Mouse (Mus musculus) myocyte (in vitro differentiated cells): ENCODE measurements around the gene Zbtb40. TPM values are rescaled to one million over a fixed set of nuclear protein-coding genes. Genes with fewer than 3 reads are reported as not detected.

Experiments used
- H3K27me3 ChIP-seq: one replicate; pipeline ENCODE4 v1.6.1; 2011; ENCODE audit not compliant: control insufficient read depth, insufficient read depth, insufficient read length
- H3K36me3 ChIP-seq: one replicate; pipeline ENCODE4 v1.6.1; 2011; ENCODE audit not compliant: control insufficient read depth, insufficient read depth
- H3K4me2 ChIP-seq: one replicate; pipeline ENCODE4 v1.6.1; 2011; ENCODE audit warnings: low read depth, control low read depth
- H3K4me3 ChIP-seq: one replicate; pipeline ENCODE4 v1.5.1; 2011; ENCODE audit warnings: mild to moderate bottlenecking, control low read depth, moderate library complexity
- H3K79me2 ChIP-seq: one replicate; pipeline ENCODE4 v1.6.1; 2011; ENCODE audit not compliant: control insufficient read depth, insufficient read depth
- H3ac ChIP-seq: one replicate; pipeline ENCODE4 v1.6.1; 2011; ENCODE audit not compliant: control insufficient read depth, insufficient read length
- CEBPB ChIP-seq: IDR thresholded peaks from 2 replicates; pipeline ENCODE4 v1.6.1; 2011; ENCODE audit warnings: mild to moderate bottlenecking, moderate library complexity; ENCODE audit not compliant: poor library complexity, insufficient read depth, severe bottlenecking
- E2F4 ChIP-seq: IDR thresholded peaks from one replicate; pipeline ENCODE4 v1.6.1; 2011; ENCODE audit warnings: mild to moderate bottlenecking, control low read depth, moderate library complexity; ENCODE audit not compliant: insufficient read depth
- MAX ChIP-seq: IDR thresholded peaks from one replicate; pipeline ENCODE4 v1.6.1; 2011; ENCODE audit warnings: low read depth, mild to moderate bottlenecking, control low read depth
- MYOD1 ChIP-seq, 3 experiments: IDR thresholded peaks; one replicate each; pipeline ENCODE4 v1.6.1; 2011; ENCODE audit warnings: control low read depth in 2 of 3, low read depth in 2 of 3, mild to moderate bottlenecking in 2 of 3, moderate library complexity in 1 of 3; ENCODE audit not compliant: insufficient read length in 2 of 3, control insufficient read depth in 1 of 3
- MYOG ChIP-seq, 3 experiments: IDR thresholded peaks; one replicate each; pipeline ENCODE4 v1.6.1; 2011; ENCODE audit warnings: control low read depth in 2 of 3, low read depth in 2 of 3, mild to moderate bottlenecking in 2 of 3; ENCODE audit not compliant: insufficient read length in 2 of 3, control insufficient read depth in 1 of 3, insufficient read depth in 1 of 3
- POLR2A ChIP-seq: IDR thresholded peaks from one replicate; pipeline ENCODE4 v1.6.1; 2011; ENCODE audit warnings: low read depth, mild to moderate bottlenecking, control low read depth, moderate library complexity; ENCODE audit not compliant: insufficient read length
- POLR2AphosphoS2 ChIP-seq: IDR thresholded peaks from one replicate; pipeline ENCODE4 v1.6.1; 2011; ENCODE audit warnings: low read depth, control low read depth; ENCODE audit not compliant: insufficient read length
- REST ChIP-seq: IDR thresholded peaks from one replicate; pipeline ENCODE4 v1.6.1; 2011; ENCODE audit warnings: mild to moderate bottlenecking, control low read depth, moderate library complexity; ENCODE audit not compliant: insufficient read depth, insufficient read length
- SRF ChIP-seq: IDR thresholded peaks from one replicate; pipeline ENCODE4 v1.6.1; 2011; ENCODE audit warnings: low read depth; ENCODE audit not compliant: control insufficient read depth, insufficient read length
- TCF12 ChIP-seq: IDR thresholded peaks from one replicate; pipeline ENCODE4 v1.6.1; 2011; ENCODE audit warnings: mild to moderate bottlenecking, control low read depth; ENCODE audit not compliant: poor library complexity, insufficient read depth, severe bottlenecking
- TCF3 ChIP-seq: IDR thresholded peaks from one replicate; pipeline ENCODE4 v1.6.1; 2011; ENCODE audit warnings: low read depth, control low read depth; ENCODE audit not compliant: insufficient read length
- USF1 ChIP-seq: IDR thresholded peaks from one replicate; pipeline ENCODE4 v1.6.1; 2011; ENCODE audit warnings: low read depth, mild to moderate bottlenecking, control low read depth, moderate library complexity
- polyA plus RNA-seq: library from polyadenylated mRNA; unstranded; fragments of >200 nt; fragmentation: generic; extraction: Trizol; gene quantifications from one replicate; pipeline ENCODE4 v1.2.1, GENCODE M21; 2012; ENCODE audit warnings: missing spikeins

Zbtb40 gene
- polyA plus RNA-seq, 1 experiment, result 7.4 TPM

DNA sequence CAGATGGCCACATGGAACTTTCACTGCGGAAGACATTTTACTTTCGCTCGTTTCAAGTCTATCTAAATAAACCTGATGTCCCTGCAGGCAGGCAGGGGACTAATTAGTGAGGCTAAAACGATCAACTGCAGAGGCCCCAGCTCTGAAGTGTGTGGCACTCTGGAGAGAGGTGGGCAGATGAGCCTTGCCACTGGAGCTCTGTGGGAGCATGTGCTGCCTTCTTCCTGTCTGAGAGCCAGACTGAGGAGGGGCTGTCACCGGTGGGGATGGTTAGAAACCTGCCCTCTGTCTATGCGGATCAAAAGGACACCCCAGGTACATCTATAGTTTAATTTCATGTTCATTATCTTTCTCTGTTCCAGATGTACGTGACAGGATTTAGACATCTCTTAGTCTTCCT, 51.7 kb downstream of the Zbtb40 start:
- no peak overlapping the region for H3ac ChIP-seq
- peaks cover 20% of the 10 kb centered on the region for H3K36me3 ChIP-seq
- TF ChIP-seq POLR2AphosphoS2 (no peak), USF1 (no peak), SRF (no peak), REST (no peak), E2F4 (no peak), MYOG (IDR thresholded peaks at IDR 0.05; ENCODE audit: control insufficient read depth in 1 of 3, insufficient read depth in 1 of 3, insufficient read length in 2 of 3, low read depth in 2 of 3) (no peak), MAX (no peak), CEBPB (no peak), POLR2A (no peak), TCF3 (no peak), TCF12 (no peak), MYOD1 (IDR thresholded peaks at IDR 0.05; ENCODE audit: control insufficient read depth in 1 of 3, insufficient read length in 2 of 3, low read depth in 2 of 3) (no peak)
- H3K27me3 ChIP-seq, result no peaks in the 10 kb centered on the region
- no peaks in the 10 kb centered on the region for H3K79me2 ChIP-seq
- no peak overlapping the region for H3K4me3 ChIP-seq
- no peak overlapping the region for H3K4me2 ChIP-seq

DNA sequence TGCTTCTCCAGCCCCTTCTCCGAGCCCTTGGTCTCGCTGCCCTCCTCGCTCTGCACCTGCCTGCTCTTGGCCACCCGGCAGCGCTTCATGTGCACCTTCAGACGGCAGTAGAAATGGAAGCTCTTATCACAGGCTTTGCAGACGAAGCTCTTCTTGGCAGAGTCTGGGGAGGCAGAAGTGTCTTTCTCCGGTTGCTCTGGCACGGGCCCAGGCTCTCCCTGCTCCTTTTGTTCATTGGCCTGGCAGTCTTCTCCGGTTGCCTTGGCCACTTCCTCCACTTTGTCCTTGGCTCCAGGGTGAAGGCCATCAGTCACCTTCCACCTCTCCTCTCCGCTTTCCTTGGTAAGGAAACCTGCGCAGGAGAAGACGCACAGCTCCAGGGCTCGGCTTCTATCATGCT, 53.2 kb downstream of the Zbtb40 start:
- no peak overlapping the region for H3K4me3 ChIP-seq
- no peak for TF ChIP-seq MAX
- TF ChIP-seq MYOG (IDR thresholded peaks at IDR 0.05; ENCODE audit: control insufficient read depth in 1 of 3, insufficient read depth in 1 of 3, insufficient read length in 2 of 3, low read depth in 2 of 3), result no peak
- TF ChIP-seq SRF, result no peak
- TF ChIP-seq E2F4, result no peak
- no peak for TF ChIP-seq TCF12
- no peak for TF ChIP-seq POLR2A
- TF ChIP-seq POLR2AphosphoS2, result no peak
- no peak for TF ChIP-seq REST
- no peak for TF ChIP-seq TCF3
- H3K4me2 ChIP-seq, result no peak overlapping the region
- H3K27me3 ChIP-seq, result no peaks in the 10 kb centered on the region
- no peaks in the 10 kb centered on the region for H3K79me2 ChIP-seq
- H3K36me3 ChIP-seq, result peaks cover 26% of the 10 kb centered on the region
- no peak overlapping the region for H3ac ChIP-seq

DNA sequence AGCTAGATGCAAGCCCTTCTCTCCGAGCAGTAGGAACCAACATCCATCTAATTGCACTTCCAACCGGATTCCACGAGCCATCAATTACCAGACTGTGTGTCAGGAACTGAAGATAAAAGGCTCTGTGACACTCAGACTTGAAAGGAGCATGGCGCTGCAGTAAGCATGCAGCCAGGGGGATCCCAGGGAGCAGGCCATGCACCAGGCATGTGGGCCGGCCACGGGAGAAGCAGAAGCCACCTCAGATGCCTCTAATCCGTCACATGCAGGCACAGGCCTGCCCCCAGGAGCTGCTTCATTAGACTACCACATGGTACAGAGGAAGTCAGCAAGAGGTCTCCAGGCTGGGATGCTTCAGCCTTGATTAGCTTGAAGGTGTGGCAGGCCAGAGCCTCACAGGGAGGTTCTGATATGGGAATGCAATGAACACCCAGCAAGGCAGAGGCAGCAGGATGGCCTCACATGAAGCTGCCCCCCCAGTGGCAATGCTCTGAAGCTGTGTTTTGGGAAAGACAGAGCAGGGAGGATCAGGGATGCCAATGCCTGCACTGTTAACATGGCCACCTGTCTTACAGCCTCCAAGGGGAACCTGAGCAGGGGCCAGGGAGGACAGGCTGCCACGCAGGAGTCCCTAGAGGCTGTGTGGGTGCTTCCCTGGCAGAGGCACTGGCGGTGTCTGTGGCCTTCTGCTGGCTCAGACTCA, 66.5 kb downstream of the Zbtb40 start:
- no peaks in the 10 kb centered on the region for H3K36me3 ChIP-seq
- H3K4me2 ChIP-seq, result no peak overlapping the region
- peaks cover 10% of the 10 kb centered on the region for H3K27me3 ChIP-seq
- no peak overlapping the region for H3ac ChIP-seq
- no peaks in the 10 kb centered on the region for H3K79me2 ChIP-seq
- TF ChIP-seq POLR2A (no peak), MAX (no peak), CEBPB (no peak), TCF3 (no peak), TCF12 (no peak), SRF (no peak), MYOD1 (IDR thresholded peaks at IDR 0.05; ENCODE audit: control insufficient read depth in 1 of 3, insufficient read length in 2 of 3, low read depth in 2 of 3) (no peak), MYOG (IDR thresholded peaks at IDR 0.05; ENCODE audit: control insufficient read depth in 1 of 3, insufficient read depth in 1 of 3, insufficient read length in 2 of 3, low read depth in 2 of 3) (no peak), REST (no peak), USF1 (no peak), POLR2AphosphoS2 (no peak), E2F4 (no peak)
- H3K4me3 ChIP-seq, result no peak overlapping the region

DNA sequence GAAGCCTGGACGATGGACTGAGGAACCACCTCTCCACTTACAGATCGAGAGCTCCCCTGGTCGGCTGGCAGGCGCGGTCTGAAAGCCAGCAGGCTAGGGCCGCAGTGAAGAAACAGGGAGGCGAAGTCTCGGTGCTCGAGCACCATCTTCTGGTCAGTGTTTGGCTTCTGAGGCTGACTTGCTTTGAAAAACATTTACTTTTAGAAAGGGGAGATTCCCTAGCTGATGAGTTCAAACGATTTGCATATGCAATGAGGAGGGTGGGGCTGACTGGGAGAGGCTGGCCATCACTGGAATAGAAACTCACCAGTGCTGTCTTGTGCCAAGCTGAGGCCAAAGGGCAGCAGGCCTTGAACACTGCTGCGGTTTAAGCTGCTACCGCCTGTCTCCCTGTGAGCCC, 67.3 kb downstream of the Zbtb40 start:
- H3K4me2 ChIP-seq, result no peak overlapping the region
- H3ac ChIP-seq, result no peak overlapping the region
- peaks cover 17% of the 10 kb centered on the region for H3K27me3 ChIP-seq
- H3K36me3 ChIP-seq, result no peaks in the 10 kb centered on the region
- no peak overlapping the region for H3K4me3 ChIP-seq
- TF ChIP-seq MYOD1 (IDR thresholded peaks at IDR 0.05; ENCODE audit: control insufficient read depth in 1 of 3, insufficient read length in 2 of 3, low read depth in 2 of 3) (no peak), MYOG (IDR thresholded peaks at IDR 0.05; ENCODE audit: control insufficient read depth in 1 of 3, insufficient read depth in 1 of 3, insufficient read length in 2 of 3, low read depth in 2 of 3) (no peak), USF1 (no peak), E2F4 (no peak), CEBPB (no peak), SRF (no peak), MAX (no peak), POLR2A (no peak)
- H3K79me2 ChIP-seq, result no peaks in the 10 kb centered on the region
